Mouse (Mus musculus) monocyte, adult 5-6 weeks (primary cell): Measurements from ENCODE around the gene Cops9. TPM values are rescaled to one million over a fixed set of nuclear protein-coding genes. Genes with fewer than 3 reads are reported as not detected.

ENCODE experiments used
- ATAC-seq: fragments of 153-309, 156-312 bp; replicated peaks from 2 replicates; pipeline ENCODE4 v1.8.0; 2017; ENCODE audit warnings: mild to moderate bottlenecking; ENCODE audit not compliant: low TSS enrichment, insufficient number of reproducible peaks, severe bottlenecking, poor library complexity, low FRiP score
- total RNA-seq: library from RNA; stranded (forward); fragments of 200-1000, 200-491, 200-594 nt; gene quantifications from 3 replicates; pipeline ENCODE4 v1.2.3, GENCODE M21; 2017

Cops9 gene
- total RNA-seq, 1 experiment from 2014 or later, result 99.5 TPM

GRCm38 (mm10) chr1:92648197-92648596, 6.4 kb upstream of the Cops9 start:
- ATAC-seq, result 0 out of 2 replicates have a peak, but pooled peaks have one; percentile 23

DNA sequence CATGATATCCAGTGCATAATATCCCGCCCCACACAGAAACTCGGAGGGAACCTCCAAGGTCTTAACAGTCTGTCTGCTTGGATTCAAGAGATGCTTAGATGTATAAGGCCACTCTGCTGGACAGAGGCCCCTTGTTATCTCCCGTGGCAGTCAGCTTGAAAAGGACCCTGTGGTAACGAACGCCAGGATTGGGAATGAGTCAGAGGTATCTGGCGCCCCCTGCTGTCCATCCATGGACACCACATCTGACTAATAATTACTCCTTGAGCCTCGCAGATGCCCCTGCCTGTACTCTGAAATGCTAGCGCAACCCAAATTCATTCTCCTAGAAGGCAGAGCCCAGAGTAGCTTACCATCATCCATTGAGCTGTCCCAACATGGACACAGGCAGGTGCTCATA, 6.0 kb upstream of the Cops9 start:
- ATAC-seq, result peak; percentile 36; the same call in 1 of the 2 replicates

GRCm38 (mm10) chr1:92647026-92647425, 5.2 kb upstream of the Cops9 start:
- ATAC-seq, result no peak

DNA sequence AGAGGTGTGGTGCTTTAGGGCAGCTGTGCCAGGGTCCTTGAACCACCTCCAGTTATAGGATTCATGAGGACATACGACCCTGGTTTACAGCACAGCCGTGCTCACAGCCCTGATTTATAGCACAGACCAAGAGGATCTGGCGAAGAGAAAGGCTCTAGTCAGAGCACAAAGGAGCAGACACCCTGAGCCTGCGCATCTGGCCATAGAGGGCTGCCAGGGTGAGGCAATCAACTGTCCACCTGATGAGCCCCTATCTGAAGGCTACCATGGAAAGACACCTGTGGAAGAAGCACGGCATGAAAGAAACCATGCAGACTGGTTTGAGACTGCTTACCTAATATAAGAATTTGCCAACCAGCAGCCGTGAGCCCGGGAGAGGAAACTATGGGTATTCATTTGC, 4.8 kb upstream of the Cops9 start:
- ATAC-seq, result no peak

GRCm38 (mm10) chr1:92646111-92646510, 4.3 kb upstream of the Cops9 start:
- ATAC-seq, result no peak

DNA sequence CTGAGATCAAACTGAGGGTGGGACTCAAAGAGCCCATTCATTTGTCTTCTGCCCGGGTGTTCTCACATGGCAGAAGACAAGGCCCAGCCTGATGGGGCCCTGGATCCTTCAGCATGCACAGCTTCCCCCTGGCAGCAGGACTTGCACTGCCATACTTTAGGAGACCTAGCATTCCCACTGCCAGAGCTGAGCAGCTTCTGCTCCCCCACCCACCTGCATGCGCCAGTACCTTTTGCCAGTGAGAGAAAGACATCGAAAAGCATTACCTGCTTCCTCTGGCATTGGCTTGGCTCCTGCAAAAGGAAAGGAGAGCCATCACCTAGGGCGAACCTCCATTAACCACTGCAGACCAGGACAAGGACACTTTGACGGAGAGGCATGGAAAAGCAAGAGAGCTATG, 3.1 kb upstream of the Cops9 start:
- no peak for ATAC-seq

- ATAC-seq, result no peak
These were observed 1.9 kb upstream of the Cops9 start for GRCm38 (mm10) chr1:92643691-92644090.

- ATAC-seq, result no peak
These were observed 1.4 kb downstream of the Cops9 start for GRCm38 (mm10) chr1:92640393-92640792.

GRCm38 (mm10) chr1:92638736-92639135, 3.0 kb downstream of the Cops9 start:
- ATAC-seq, result no peak

DNA sequence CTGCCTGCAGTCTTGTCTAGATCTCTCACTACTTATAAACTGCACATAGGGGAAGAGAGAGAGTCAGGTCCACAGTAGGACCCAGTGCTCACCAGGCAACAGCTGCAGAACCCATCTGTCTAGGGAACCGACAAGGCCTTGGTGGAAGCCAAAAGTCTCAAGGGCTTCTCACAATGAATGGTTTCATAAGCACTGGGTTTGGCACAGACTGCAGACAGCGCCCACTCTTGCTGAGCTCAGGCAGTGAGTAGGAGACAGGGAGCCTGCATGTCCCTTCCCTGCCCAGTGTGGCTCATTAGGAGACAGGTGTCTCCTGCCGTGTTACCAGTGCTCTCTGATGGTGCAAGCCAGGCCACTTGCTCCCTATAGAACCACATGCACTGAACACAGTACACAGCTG, 3.6 kb downstream of the Cops9 start:
- ATAC-seq, result no peak

DNA sequence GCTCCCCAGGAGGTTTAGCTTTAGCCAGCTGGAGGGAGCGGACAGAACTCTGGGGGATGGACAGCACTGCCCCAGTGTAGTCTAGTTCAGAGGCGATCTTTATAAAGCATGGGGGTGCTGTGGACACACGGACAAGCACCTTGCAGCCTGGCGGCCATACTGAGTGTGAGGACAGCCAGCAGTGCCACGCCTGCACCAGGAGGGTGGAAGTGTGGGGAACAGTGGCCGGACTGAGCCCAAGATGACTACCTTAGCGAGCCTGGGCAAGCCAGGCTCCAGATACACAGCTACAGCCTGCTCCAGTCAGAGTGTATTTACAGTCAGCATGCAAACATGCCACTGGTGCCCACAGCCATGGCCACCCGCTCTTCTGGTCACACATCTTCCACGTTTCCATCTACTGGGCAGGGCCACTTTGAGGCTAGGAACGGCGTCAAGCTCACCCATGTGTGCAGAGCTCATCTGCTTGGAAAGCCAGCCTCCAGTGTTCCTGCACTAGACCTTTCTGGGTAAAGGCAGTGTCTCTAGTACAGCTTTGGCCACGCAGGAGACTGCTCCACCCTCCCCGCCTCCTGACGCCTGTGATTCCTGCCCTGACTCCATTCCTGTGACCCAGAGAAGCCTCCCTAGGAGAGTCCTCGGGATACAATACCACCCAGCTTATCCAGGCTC, 4.1 kb downstream of the Cops9 start:
- ATAC-seq, result no peak

DNA sequence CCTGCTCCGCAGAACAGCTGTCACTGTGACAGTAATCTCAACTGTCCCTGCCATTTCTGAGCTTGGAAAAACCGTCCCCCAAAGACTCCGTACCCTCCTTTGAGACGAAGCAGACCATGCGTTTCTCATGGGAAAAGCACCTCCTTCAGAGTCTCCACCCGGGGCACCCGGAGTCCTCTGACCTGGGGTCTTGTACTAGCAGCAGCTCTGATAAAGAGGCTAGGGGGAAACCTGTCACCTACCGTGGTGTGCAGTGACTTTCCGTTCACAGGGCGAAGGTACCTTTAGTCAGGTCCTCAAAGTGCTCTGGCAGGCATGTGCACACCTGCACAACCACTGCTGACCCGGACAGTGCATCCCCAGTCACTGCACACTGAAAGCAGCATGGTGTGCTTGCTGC, 5.1 kb downstream of the Cops9 start:
- no peak for ATAC-seq

- no peak for ATAC-seq
These were observed 5.8 kb downstream of the Cops9 start for GRCm38 (mm10) chr1:92636015-92636414.

DNA sequence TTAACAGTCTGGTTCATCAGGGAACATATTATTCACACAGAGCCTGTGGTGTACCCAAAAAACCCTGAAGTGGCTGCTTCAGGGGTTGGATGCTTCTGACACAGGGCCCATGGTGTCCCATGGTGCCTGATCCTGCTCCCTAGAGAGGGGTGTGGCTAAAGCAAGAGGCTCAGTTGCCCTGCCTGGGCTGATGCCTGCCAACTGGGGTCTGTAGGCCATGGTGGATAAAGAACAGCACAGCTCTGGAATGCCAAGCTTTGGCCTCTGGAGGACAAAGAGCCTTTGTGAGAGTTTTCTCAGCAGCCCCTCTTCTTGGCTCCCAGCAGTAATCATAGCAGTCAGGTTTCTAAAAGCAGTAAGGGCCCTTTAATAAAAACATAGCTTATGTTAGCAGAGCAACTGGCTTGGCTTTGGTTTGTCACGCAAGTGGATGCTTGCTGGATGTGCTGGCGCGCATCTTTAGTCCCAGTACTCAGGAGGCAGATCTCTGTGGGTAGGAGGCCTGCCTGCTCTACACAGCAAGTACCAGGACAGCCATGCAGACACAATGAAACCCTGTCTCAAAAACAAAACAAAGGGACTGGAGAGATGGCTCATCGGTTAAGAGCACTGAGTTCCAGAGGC, 6.7 kb downstream of the Cops9 start:
- no peak for ATAC-seq

DNA sequence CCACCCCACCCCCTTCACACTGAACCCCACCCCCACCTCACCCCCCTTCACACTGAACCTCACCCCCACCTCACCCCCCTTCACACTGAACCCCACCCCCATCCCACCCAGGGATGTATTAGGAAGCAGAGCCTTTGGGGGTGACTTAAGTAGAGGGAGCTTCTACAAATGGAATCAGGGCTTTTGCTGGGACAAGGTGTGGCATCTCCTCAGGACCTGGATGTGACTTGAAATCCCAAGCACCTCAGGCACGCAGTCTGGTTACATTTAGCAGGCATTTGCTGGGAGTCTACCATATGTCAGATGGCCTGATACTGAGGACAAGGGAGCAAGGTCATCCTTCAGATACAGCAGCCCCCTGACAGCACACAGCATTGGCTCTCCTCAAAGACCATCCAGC, 7.2 kb downstream of the Cops9 start:
- ATAC-seq, result no peak

GRCm38 (mm10) chr1:92633726-92634125, 8.1 kb downstream of the Cops9 start:
- no peak for ATAC-seq

DNA sequence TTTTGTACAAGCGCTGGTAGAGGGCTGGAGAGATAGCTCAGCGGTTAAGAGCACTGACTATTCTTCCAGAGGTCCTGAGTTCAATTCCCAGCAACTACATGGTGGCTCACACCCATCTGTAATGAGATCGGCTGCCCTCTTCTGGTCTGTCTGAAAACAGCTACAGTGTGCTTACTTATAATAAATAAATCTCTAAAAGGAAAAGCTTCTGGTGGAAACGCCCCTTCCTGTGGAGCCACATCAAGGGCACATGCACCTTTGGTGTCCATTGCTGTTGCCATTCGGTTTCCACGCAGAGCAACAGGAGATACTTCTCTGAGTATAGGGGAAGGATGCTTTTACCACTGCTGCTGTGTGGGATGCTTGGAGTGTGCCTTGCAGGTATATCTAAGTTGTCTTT, 8.8 kb downstream of the Cops9 start:
- no peak for ATAC-seq

- ATAC-seq, result no peak
These were observed 9.6 kb downstream of the Cops9 start for GRCm38 (mm10) chr1:92632196-92632595.

GRCm38 (mm10) chr1:92628227-92628626, 13.6 kb downstream of the Cops9 start:
- no peak for ATAC-seq

GRCm38 (mm10) chr1:92618360-92618759, 23.4 kb downstream of the Cops9 start:
- no peak for ATAC-seq

DNA sequence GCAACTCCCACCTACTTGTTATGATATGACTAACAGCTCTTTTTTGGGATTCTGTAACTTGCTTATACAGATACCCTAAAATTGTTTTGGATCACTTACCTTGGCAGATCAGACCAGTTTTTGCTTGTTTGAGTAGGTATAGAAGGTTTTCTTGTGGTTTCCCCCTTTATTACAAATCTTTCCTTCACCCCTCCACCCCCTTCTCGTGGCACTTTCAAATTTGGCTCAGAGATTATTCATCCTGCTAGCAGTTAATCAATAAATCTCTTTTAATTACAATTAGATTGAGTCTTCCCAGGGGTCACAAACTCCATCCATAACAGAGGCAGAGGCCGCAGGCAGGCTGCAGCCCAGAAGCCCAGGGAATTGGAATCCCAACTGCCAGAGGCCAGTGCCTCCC, 24.3 kb downstream of the Cops9 start, which contains the start of gene Olfr12:
Olfr12 (plus strand) TSS at position 301 of the 400 bp plus-strand sequence.
- no peak for ATAC-seq
